Comparison of ENCODE assay signal across 19 mouse cellular contexts in the genomic region with DNA sequence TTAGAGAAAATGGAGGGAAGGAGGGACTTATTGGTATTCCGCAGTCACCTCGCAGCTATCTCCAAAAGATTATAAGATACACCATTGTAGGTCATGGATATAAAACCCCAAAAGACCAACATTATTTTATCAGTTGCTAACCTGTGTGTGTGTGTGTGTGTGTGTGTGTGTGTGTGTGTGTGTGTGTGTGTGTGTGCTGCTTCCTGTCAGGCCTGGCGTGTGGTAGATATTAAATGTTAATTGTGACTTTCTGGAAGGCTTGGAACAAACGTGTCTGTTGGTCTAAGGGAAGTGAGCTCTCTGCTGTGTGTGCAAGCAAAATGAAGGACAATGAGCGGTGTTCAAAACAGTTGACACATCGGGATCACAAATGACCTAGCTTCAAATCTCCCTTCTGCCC. TPM values are rescaled to one million over a fixed set of nuclear protein-coding genes. Genes with fewer than 3 reads are reported as not detected.
"Had no signal": no experiment of that assay in that cellular context is flagged by ENCODE, and none has a peak within 500 bp of the region (broad histone marks: within the 10 kb centered on the region; RNA-seq: fewer than 3 reads in every experiment).

No protein-coding gene starts in this region.

- H3K9ac ChIP-seq: liver, postnatal 0 days; lung, embryonic 14.5 days; midbrain, embryonic 12.5 days; neural tube, embryonic 13.5 days; neural tube, embryonic 15.5 days had no signal

- H3K9me3 ChIP-seq: megakaryocyte, embryonic 14.5 days; midbrain, embryonic 10.5 days; midbrain, embryonic 12.5 days; neural tube, embryonic 13.5 days; neural tube, embryonic 15.5 days had no signal

- H3K4me1 ChIP-seq: megakaryocyte, embryonic 14.5 days; midbrain, embryonic 10.5 days; midbrain, embryonic 12.5 days; neural tube, embryonic 15.5 days had no signal

- H3K27me3 ChIP-seq: midbrain, embryonic 12.5 days; neural tube, embryonic 13.5 days; neural tube, embryonic 15.5 days had no signal

- H3K36me3 ChIP-seq: midbrain, embryonic 10.5 days; midbrain, embryonic 12.5 days; neural tube, embryonic 13.5 days; neural tube, embryonic 15.5 days had no signal

- DNase-seq: liver, postnatal 0 days; lung, postnatal 4 days; midbrain, embryonic 14.5 days; retina, postnatal 1 day; right cerebral cortex, adult 18-20 months; right cerebral cortex, postnatal 25 days; right cerebral cortex, postnatal 4 days; spleen, adult 18-20 months; thymus, adult 18-20 months; thymus, postnatal 14 days; thymus, postnatal 36 days had no signal

- H3K27ac ChIP-seq: midbrain, embryonic 10.5 days; midbrain, embryonic 12.5 days; neural tube, embryonic 13.5 days; neural tube, embryonic 15.5 days had no signal

- H3K4me3 ChIP-seq: megakaryocyte, embryonic 14.5 days; midbrain, embryonic 10.5 days; midbrain, embryonic 12.5 days; myocyte; neural tube, embryonic 13.5 days; neural tube, embryonic 15.5 days had no signal

- H3K4me2 ChIP-seq: lung, embryonic 14.5 days; midbrain, embryonic 12.5 days; neural tube, embryonic 13.5 days; neural tube, embryonic 15.5 days had no signal

- ATAC-seq: liver, postnatal 0 days; midbrain, embryonic 16.5 days had no signal

RNA-seq across cellular contexts. Expression of a gene that starts 19.5 kb away (rescaled TPM):
- polyA plus RNA-seq: myocyte had no signal
